Mouse (Mus musculus) kidney, adult 2 months (tissue): ENCODE measurements around the gene Sec14l2. TPM values are rescaled to one million over a fixed set of nuclear protein-coding genes. Genes with fewer than 3 reads are reported as not detected.

ENCODE experiments used
- DNase-seq: peaks from one replicate; pipeline ENCODE4 v3.0.0; 2021
- H3K27ac ChIP-seq: fragments of 200-500 bp; 2 replicates; pipeline ENCODE4 v1.5.1; 2012; ENCODE audit warnings: low read depth, low read length, control low read depth, inconsistent platforms; ENCODE audit not compliant: insufficient read depth
- H3K27me3 ChIP-seq: fragments of 200-500 bp; replicated peaks from 2 replicates; pipeline ENCODE4 v1.6.1; 2012; ENCODE audit warnings: mild to moderate bottlenecking, moderate library complexity, low read length, inconsistent platforms; ENCODE audit not compliant: control insufficient read depth, insufficient read depth
- H3K36me3 ChIP-seq: fragments of 200-500 bp; 2 replicates; pipeline ENCODE4 v1.6.1; 2012; ENCODE audit warnings: mild to moderate bottlenecking, moderate library complexity, low read length, inconsistent platforms; ENCODE audit not compliant: control insufficient read depth, insufficient read depth
- H3K4me1 ChIP-seq: fragments of 200-500 bp; 2 replicates; pipeline ENCODE4 v1.6.1; 2011; ENCODE audit warnings: low read length; ENCODE audit not compliant: control insufficient read depth, insufficient read depth
- H3K4me3 ChIP-seq: fragments of 200-500 bp; 2 replicates; pipeline ENCODE4 v1.5.1; 2011; ENCODE audit warnings: mild to moderate bottlenecking, low read depth, low read length, control low read depth; ENCODE audit not compliant: insufficient read depth
- CTCF ChIP-seq: fragments of 200-500 bp; conservative IDR thresholded peaks from 2 replicates; pipeline ENCODE4 v1.5.1; 2011; ENCODE audit warnings: low read depth, mild to moderate bottlenecking, control low read depth, low read length, moderate library complexity, mixed read lengths; ENCODE audit not compliant: insufficient read depth, insufficient read length
- POLR2A ChIP-seq: fragments of 200-500 bp; IDR thresholded peaks from one replicate; pipeline ENCODE4 v1.6.1; 2011; ENCODE audit warnings: low read depth, low read length, control low read depth
- WGBS: fragments of 180-500 bp; shearing (Covaris S2); methylation state at CpG from one replicate; pipeline ENCODE4 v1.1.7; 2018; 5-methylcytosine and 5-hydroxymethylcytosine counted together
- polyA plus RNA-seq: library from polyadenylated mRNA; depleted of rRNA; stranded (reverse); fragments of >200 nt; gene quantifications from 2 replicates; pipeline ENCODE4 v1.2.3, GENCODE M21; 2012

Gene Sec14l2
- polyA plus RNA-seq, 1 experiment = 1.8 TPM

- peak; percentile 53 for DNase-seq
- Histone ChIP-seq H3K4me3 (peak overlapping the region; percentile 62; the same call in 1 of the 2 replicates), H3K27ac (no peak overlapping the region), H3K36me3 (peaks cover 3% of the 10 kb centered on the region; the same call in 1 of the 2 replicates), H3K4me1 (peaks cover 10% of the 10 kb centered on the region), H3K27me3 (no peaks in the 10 kb centered on the region)
- TF ChIP-seq CTCF (no peak), POLR2A (no peak)
- WGBS = 73% methylated on average over 18 of the region's 18 CpGs
Measured at GRCm38 (mm10) chr11:4093459-4094377, 29.5 kb downstream of the Sec14l2 start.

GRCm38 (mm10) chr11:4087267-4087666 lies 35.9 kb downstream of the Sec14l2 start:
- H3K36me3 ChIP-seq = peaks cover 3% of the 10 kb centered on the region; the same call in 1 of the 2 replicates
- no peak for DNase-seq
- H3K4me1 ChIP-seq = no peaks in the 10 kb centered on the region
- WGBS = 68% methylated on average over 2 of the region's 2 CpGs
- no peak overlapping the region for H3K4me3 ChIP-seq
- H3K27me3 ChIP-seq = no peaks in the 10 kb centered on the region
- H3K27ac ChIP-seq = no peak overlapping the region
- TF ChIP-seq CTCF = no peak
- no peak for TF ChIP-seq POLR2A

- WGBS = 48% methylated on average over 1 of the region's 1 CpGs
- TF ChIP-seq CTCF (no peak), POLR2A (no peak)
- no peaks in the 10 kb centered on the region for H3K4me1 ChIP-seq
- DNase-seq = no peak
- no peaks in the 10 kb centered on the region for H3K27me3 ChIP-seq
- no peak overlapping the region for H3K27ac ChIP-seq
- H3K36me3 ChIP-seq = no peaks in the 10 kb centered on the region
- no peak overlapping the region for H3K4me3 ChIP-seq
Measured at GRCm38 (mm10) chr11:4086246-4086645, 37.0 kb downstream of the Sec14l2 start.

GRCm38 (mm10) chr11:4083316-4084078 lies 39.7 kb downstream of the Sec14l2 start:
- no peaks in the 10 kb centered on the region for H3K27me3 ChIP-seq
- DNase-seq = peak; percentile 82
- no peaks in the 10 kb centered on the region for H3K4me1 ChIP-seq
- H3K27ac ChIP-seq = no peak overlapping the region
- no peak overlapping the region for H3K4me3 ChIP-seq
- no peak for TF ChIP-seq POLR2A
- TF ChIP-seq CTCF = peak; percentile 78
- WGBS = 32% methylated on average over 5 of the region's 5 CpGs
- H3K36me3 ChIP-seq = no peaks in the 10 kb centered on the region

GRCm38 (mm10) chr11:4080219-4080618 lies 43.0 kb downstream of the Sec14l2 start:
- 11% methylated on average over 4 of the region's 4 CpGs for WGBS
- H3K27ac ChIP-seq = no peak overlapping the region
- no peaks in the 10 kb centered on the region for H3K27me3 ChIP-seq
- no peaks in the 10 kb centered on the region for H3K36me3 ChIP-seq
- peak; percentile 75 for DNase-seq
- H3K4me3 ChIP-seq = no peak overlapping the region
- no peaks in the 10 kb centered on the region for H3K4me1 ChIP-seq
- TF ChIP-seq POLR2A = no peak
- TF ChIP-seq CTCF = peak; percentile 96

- DNase-seq = no peak
- Histone ChIP-seq H3K27me3 (no peaks in the 10 kb centered on the region), H3K27ac (no peak overlapping the region), H3K4me1 (no peaks in the 10 kb centered on the region), H3K36me3 (no peaks in the 10 kb centered on the region), H3K4me3 (no peak overlapping the region)
- WGBS = 73% methylated on average over 7 of the region's 7 CpGs
- TF ChIP-seq POLR2A (no peak), CTCF (no peak)
Measured at GRCm38 (mm10) chr11:4078267-4078933, 44.8 kb downstream of the Sec14l2 start.
